Mouse (Mus musculus): ENCODE measurements around the gene Tyr.
"Not testable (repeated sequence)": the region's sequence is repeated elsewhere in the genome, so short reads cannot be mapped to it uniquely, and the experiment has no call there.

Gene Tyr

DNA sequence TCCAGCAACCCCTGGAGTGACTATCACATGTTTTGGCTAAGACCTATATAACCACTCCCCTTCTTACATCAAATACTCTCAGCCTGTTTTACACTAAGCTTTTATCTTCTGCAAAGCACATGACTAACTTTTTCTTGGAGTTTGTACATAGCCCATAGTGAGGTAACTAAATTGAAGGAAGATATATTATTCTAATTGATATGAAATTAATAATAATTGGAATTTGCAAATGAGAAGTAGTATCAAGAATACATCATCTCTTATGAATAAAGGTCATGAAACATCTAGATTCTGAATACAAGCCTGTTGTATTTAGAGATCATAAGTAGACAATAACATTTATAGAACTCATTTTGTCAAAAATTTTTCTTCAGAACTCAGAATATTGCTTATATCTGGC lies at the start of gene Tyr:
Gene Tyr (minus strand): TSS at position 101 of the 400 bp plus-strand sequence.
- no peak for DNase-seq

DNA sequence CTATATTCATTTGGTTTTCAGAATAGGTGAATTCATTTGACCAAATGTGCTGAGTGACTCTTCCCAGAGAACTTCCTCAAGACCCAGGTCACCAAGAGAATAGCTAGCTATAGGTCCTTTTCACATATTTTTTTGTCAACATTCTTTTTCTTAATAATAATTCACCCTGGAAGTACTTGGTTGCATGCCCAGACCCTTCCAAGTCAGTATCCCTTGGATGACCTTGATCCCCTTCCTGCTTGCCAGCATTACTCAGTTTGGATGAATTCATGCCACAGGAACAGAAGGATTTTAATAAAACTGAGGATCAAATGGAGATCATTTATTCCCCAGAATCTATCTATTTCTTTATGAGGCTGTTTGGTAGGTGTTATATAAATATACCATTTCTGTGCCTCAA lies 45.7 kb upstream of the Tyr start:
- no peak for DNase-seq

DNA sequence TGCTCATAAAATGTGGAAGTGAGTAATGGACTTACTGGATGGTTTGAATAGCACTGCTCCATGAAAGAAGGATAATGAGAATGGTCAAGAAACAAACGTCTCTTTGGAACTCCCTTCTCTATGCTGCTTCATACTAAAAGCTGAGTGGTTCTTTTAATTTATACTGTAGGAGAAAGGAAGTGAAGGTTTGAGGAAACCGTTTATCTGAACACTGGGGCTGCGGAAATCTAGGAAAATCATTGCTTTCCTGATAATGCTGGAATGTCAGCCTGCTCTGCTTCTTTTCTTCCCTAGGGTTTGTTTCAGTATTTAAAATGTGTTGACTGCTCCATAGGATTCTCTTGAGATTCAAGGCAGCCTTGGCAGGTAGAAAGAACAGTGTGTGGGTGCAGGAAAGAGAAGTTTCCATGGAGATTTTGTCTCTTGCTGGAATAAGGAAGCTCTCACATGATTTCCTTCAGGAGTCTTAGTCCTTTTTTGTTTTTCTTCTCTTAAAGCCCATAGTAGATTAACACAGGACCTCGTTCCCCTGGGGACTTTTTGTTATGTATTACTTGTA lies 891 bp upstream of the Tyr start:
- no peak for DNase-seq

DNA sequence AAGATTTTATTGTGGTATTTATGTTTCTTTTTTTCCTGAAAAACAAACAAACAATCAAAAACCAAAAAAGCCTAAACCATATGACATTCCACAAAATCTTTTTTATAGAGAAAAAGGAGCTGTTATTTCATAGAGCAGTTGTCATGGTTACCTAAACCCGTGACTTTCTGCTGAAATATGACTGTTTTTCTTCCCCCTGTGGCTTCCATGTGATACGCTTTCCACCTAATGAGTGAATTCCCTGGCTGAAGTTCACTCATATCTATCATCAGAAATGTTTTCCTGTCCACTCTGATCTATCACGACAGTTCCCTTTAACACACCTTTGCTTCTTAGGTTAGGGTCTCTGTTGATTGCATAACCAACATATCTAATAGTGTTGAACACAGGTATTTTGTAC lies 5.3 kb downstream of the Tyr start:
- no peak for DNase-seq

GRCm38 (mm10) chr7:87413271-87413670 lies 80.0 kb downstream of the Tyr start:
- DNase-seq: no peak

GRCm38 (mm10) chr7:87411373-87411772 lies 81.9 kb downstream of the Tyr start:
- DNase-seq: not testable (repeated sequence)

GRCm38 (mm10) chr7:87397023-87397422 lies 96.3 kb downstream of the Tyr start:
- DNase-seq: no peak

GRCm38 (mm10) chr7:87374935-87375334 lies 118.4 kb downstream of the Tyr start:
- DNase-seq: no peak
